Mouse (Mus musculus) forebrain, embryonic 12.5 days (tissue): ENCODE measurements around the gene Mta3. TPM values are rescaled to one million over a fixed set of nuclear protein-coding genes. Genes with fewer than 3 reads are reported as not detected.

Experiments used
- ATAC-seq: fragments of 200-750 bp; cut with Nextera tagmentation; 2 replicates; pipeline ENCODE4 v1.8.0; 2017; ENCODE audit warnings: moderate TSS enrichment; ENCODE audit not compliant: low FRiP score
- H3K27ac ChIP-seq: fragments of 300-500 bp; sonication (generic); 2 replicates; pipeline ENCODE4 v1.5.1; 2016; ENCODE audit warnings: mild to moderate bottlenecking
- H3K27me3 ChIP-seq: fragments of 300-500 bp; sonication (generic); 2 replicates; pipeline ENCODE4 v1.6.1; 2016; ENCODE audit warnings: mild to moderate bottlenecking
- H3K36me3 ChIP-seq: fragments of 300-500 bp; sonication (generic); replicated peaks from 2 replicates; pipeline ENCODE4 v1.6.1; 2016; ENCODE audit warnings: mild to moderate bottlenecking
- H3K4me1 ChIP-seq: fragments of 300-500 bp; sonication (generic); 2 replicates; pipeline ENCODE4 v1.6.1; 2016
- H3K4me2 ChIP-seq: fragments of 300-500 bp; sonication (generic); 2 replicates; pipeline ENCODE4 v1.6.1; 2016; ENCODE audit warnings: mild to moderate bottlenecking, moderate library complexity
- H3K4me3 ChIP-seq: fragments of 300-500 bp; sonication (generic); replicated peaks from 2 replicates; pipeline ENCODE4 v1.5.1; 2016; ENCODE audit warnings: mild to moderate bottlenecking
- H3K9ac ChIP-seq: fragments of 300-500 bp; sonication (generic); 2 replicates; pipeline ENCODE4 v1.6.1; 2016; ENCODE audit warnings: mild to moderate bottlenecking
- H3K9me3 ChIP-seq: fragments of 300-500 bp; sonication (generic); 2 replicates; pipeline ENCODE4 v1.6.1; 2016
- WGBS: fragments of 180-500 bp; shearing (Covaris S2); methylation state at CpG from one replicate; pipeline ENCODE4 v1.1.7; 2016; 5-methylcytosine and 5-hydroxymethylcytosine counted together
- polyA plus RNA-seq: library from polyadenylated mRNA; unstranded; fragments of >200 nt; fragmentation: Nextera tagmentation; extraction: Ambion mirVana; gene quantifications from 2 replicates; pipeline ENCODE4 v1.2.1, GENCODE M21; 2016

Gene Mta3
- 32.2 and 36.9 TPM in 2 replicates for polyA plus RNA-seq

- H3K9ac ChIP-seq: peak within 1 kb of the TSS; percentile 93
- peak within 1 kb of the TSS; percentile 83 for H3K4me3 ChIP-seq
- peak; percentile 77 for ATAC-seq
- H3K27me3 ChIP-seq: no peaks in the 10 kb centered on the region
- H3K36me3 ChIP-seq: no peaks in the 10 kb centered on the region
- no peaks in the 10 kb centered on the region for H3K9me3 ChIP-seq
- 3% methylated on average over 5 of the region's 56 CpGs for WGBS
- peak within 1 kb of the TSS; percentile 83 for H3K27ac ChIP-seq
- peak within 1 kb of the TSS; percentile 88 for H3K4me2 ChIP-seq
- H3K4me1 ChIP-seq: peaks cover 11% of the 10 kb centered on the region
Observed at GRCm38 (mm10) chr17:83706116-83706593, at the start of gene Mta3. Gene Mta3, plus strand, starts transcription at chr17:83706163.

- no peaks in the 10 kb centered on the region for H3K9me3 ChIP-seq
- ATAC-seq: no peak
Observed at GRCm38 (mm10) chr17:83657375-83657774, 48.6 kb upstream of the Mta3 start.

GRCm38 (mm10) chr17:83658943-83659342 lies 47.0 kb upstream of the Mta3 start:
- ATAC-seq: no peak
- no peak overlapping the region for H3K4me3 ChIP-seq
- no peaks in the 10 kb centered on the region for H3K27me3 ChIP-seq
- no peak overlapping the region for H3K9ac ChIP-seq
- no peaks in the 10 kb centered on the region for H3K9me3 ChIP-seq
- no peaks in the 10 kb centered on the region for H3K4me1 ChIP-seq
- H3K27ac ChIP-seq: no peak overlapping the region
- no peak overlapping the region for H3K4me2 ChIP-seq
- whole genome bisulfite sequencing: 72% methylated on average over 1 of the region's 1 CpGs
- H3K36me3 ChIP-seq: no peaks in the 10 kb centered on the region

More at GRCm38 (mm10) chr17:83657375-83657774, 48.6 kb upstream of the Mta3 start:
- Histone ChIP-seq H3K36me3 (no peaks in the 10 kb centered on the region), H3K27ac (no peak overlapping the region), H3K27me3 (no peaks in the 10 kb centered on the region), H3K9ac (no peak overlapping the region), H3K4me3 (no peak overlapping the region), H3K4me1 (no peaks in the 10 kb centered on the region), H3K4me2 (no peak overlapping the region)
- WGBS: 79% methylated on average over 9 of the region's 9 CpGs

- Histone ChIP-seq H3K9me3 (no peaks in the 10 kb centered on the region), H3K4me3 (no peak overlapping the region), H3K27me3 (no peaks in the 10 kb centered on the region), H3K4me1 (no peaks in the 10 kb centered on the region), H3K27ac (no peak overlapping the region), H3K9ac (no peak overlapping the region), H3K36me3 (no peaks in the 10 kb centered on the region), H3K4me2 (no peak overlapping the region)
- ATAC-seq: no peak
- WGBS: 43% methylated on average over 8 of the region's 8 CpGs
Observed at GRCm38 (mm10) chr17:83664761-83665160, 41.2 kb upstream of the Mta3 start.

- no peak overlapping the region for H3K4me2 ChIP-seq
- H3K9ac ChIP-seq: no peak overlapping the region
- no peaks in the 10 kb centered on the region for H3K36me3 ChIP-seq
- ATAC-seq: no peak
- no peaks in the 10 kb centered on the region for H3K9me3 ChIP-seq
- H3K4me3 ChIP-seq: no peak overlapping the region
- no peaks in the 10 kb centered on the region for H3K4me1 ChIP-seq
- no peak overlapping the region for H3K27ac ChIP-seq
- WGBS: 75% methylated on average over 13 of the region's 13 CpGs
- H3K27me3 ChIP-seq: no peaks in the 10 kb centered on the region
Observed at GRCm38 (mm10) chr17:83666597-83667287, 39.2 kb upstream of the Mta3 start.

- ATAC-seq: no peak
- H3K4me3 ChIP-seq: no peak overlapping the region
- no peak overlapping the region for H3K27ac ChIP-seq
- H3K27me3 ChIP-seq: no peaks in the 10 kb centered on the region
- no peaks in the 10 kb centered on the region for H3K36me3 ChIP-seq
- no peak overlapping the region for H3K9ac ChIP-seq
- H3K4me1 ChIP-seq: no peaks in the 10 kb centered on the region
- no peaks in the 10 kb centered on the region for H3K9me3 ChIP-seq
- WGBS: 89% methylated on average over 3 of the region's 3 CpGs
- H3K4me2 ChIP-seq: no peak overlapping the region
Observed at GRCm38 (mm10) chr17:83667934-83668690, 37.9 kb upstream of the Mta3 start.

GRCm38 (mm10) chr17:83672685-83673084 lies 33.3 kb upstream of the Mta3 start:
- H3K4me2 ChIP-seq: no peak overlapping the region
- no peaks in the 10 kb centered on the region for H3K4me1 ChIP-seq
- no peaks in the 10 kb centered on the region for H3K36me3 ChIP-seq
- H3K4me3 ChIP-seq: no peak overlapping the region
- H3K9ac ChIP-seq: no peak overlapping the region
- WGBS: 86% methylated on average over 4 of the region's 4 CpGs
- no peak overlapping the region for H3K27ac ChIP-seq
- H3K9me3 ChIP-seq: no peaks in the 10 kb centered on the region
- H3K27me3 ChIP-seq: no peaks in the 10 kb centered on the region
- no peak for ATAC-seq

- Histone ChIP-seq H3K36me3 (no peaks in the 10 kb centered on the region), H3K4me1 (no peaks in the 10 kb centered on the region), H3K9me3 (no peaks in the 10 kb centered on the region), H3K4me3 (no peak overlapping the region), H3K4me2 (no peak overlapping the region), H3K27ac (no peak overlapping the region), H3K27me3 (no peaks in the 10 kb centered on the region), H3K9ac (no peak overlapping the region)
- WGBS: 71% methylated on average over 1 of the region's 1 CpGs
- no peak for ATAC-seq
Observed at GRCm38 (mm10) chr17:83677370-83677769, 28.6 kb upstream of the Mta3 start.

GRCm38 (mm10) chr17:83681977-83682376 lies 24.0 kb upstream of the Mta3 start:
- H3K9me3 ChIP-seq: no peaks in the 10 kb centered on the region
- H3K36me3 ChIP-seq: no peaks in the 10 kb centered on the region
- no peaks in the 10 kb centered on the region for H3K4me1 ChIP-seq
- H3K4me2 ChIP-seq: no peak overlapping the region
- H3K27ac ChIP-seq: no peak overlapping the region
- H3K27me3 ChIP-seq: no peaks in the 10 kb centered on the region
- WGBS: 59% methylated on average over 7 of the region's 7 CpGs
- no peak for ATAC-seq
- H3K9ac ChIP-seq: no peak overlapping the region
- H3K4me3 ChIP-seq: no peak overlapping the region

GRCm38 (mm10) chr17:83684475-83684874 lies 21.5 kb upstream of the Mta3 start:
- Histone ChIP-seq H3K36me3 (no peaks in the 10 kb centered on the region), H3K9me3 (no peaks in the 10 kb centered on the region), H3K4me2 (no peak overlapping the region), H3K27ac (no peak overlapping the region), H3K4me1 (no peaks in the 10 kb centered on the region), H3K9ac (no peak overlapping the region), H3K4me3 (no peak overlapping the region), H3K27me3 (no peaks in the 10 kb centered on the region)
- ATAC-seq: no peak
- WGBS: 95% methylated on average over 7 of the region's 7 CpGs

GRCm38 (mm10) chr17:83690418-83690817 lies 15.5 kb upstream of the Mta3 start:
- WGBS: 70% methylated on average over 2 of the region's 2 CpGs
- H3K4me1 ChIP-seq: no peaks in the 10 kb centered on the region
- no peaks in the 10 kb centered on the region for H3K9me3 ChIP-seq
- no peak overlapping the region for H3K4me2 ChIP-seq
- H3K9ac ChIP-seq: no peak overlapping the region
- no peak overlapping the region for H3K4me3 ChIP-seq
- no peak overlapping the region for H3K27ac ChIP-seq
- H3K36me3 ChIP-seq: no peaks in the 10 kb centered on the region
- no peak for ATAC-seq
- no peaks in the 10 kb centered on the region; the same call in 1 of the 2 replicates for H3K27me3 ChIP-seq

- no peak overlapping the region for H3K9ac ChIP-seq
- 78% methylated on average over 4 of the region's 4 CpGs for WGBS
Observed at GRCm38 (mm10) chr17:83691379-83691778, 14.6 kb upstream of the Mta3 start.

More at GRCm38 (mm10) chr17:83691379-83691778, 14.6 kb upstream of the Mta3 start:
- ATAC-seq: no peak
- H3K4me1 ChIP-seq: no peaks in the 10 kb centered on the region
- no peaks in the 10 kb centered on the region; the same call in 1 of the 2 replicates for H3K27me3 ChIP-seq
- no peaks in the 10 kb centered on the region for H3K9me3 ChIP-seq
- no peaks in the 10 kb centered on the region for H3K36me3 ChIP-seq
- no peak overlapping the region for H3K4me3 ChIP-seq
- no peak overlapping the region for H3K4me2 ChIP-seq
- no peak overlapping the region for H3K27ac ChIP-seq
